Mouse (Mus musculus) gastrocnemius, adult 18-20 months (tissue): Measurements from ENCODE around the gene Rpl18. TPM values are rescaled to one million over a fixed set of nuclear protein-coding genes. Genes with fewer than 3 reads are reported as not detected.

Source experiments
- DNase-seq: peaks from one replicate; pipeline ENCODE4 v3.0.0; 2021; ENCODE audit warnings: low spot score
- long read RNA-seq, 2 experiments: library from polyadenylated mRNA; stranded (forward); transcript quantifications; one replicate each; pipeline ENCODE4 v2.0.0; 2021
- total RNA-seq, 2 experiments: library from RNA; stranded (reverse); gene quantifications; 2 replicates each; pipeline ENCODE4 v1.2.3; 2021

Gene Rpl18
- total RNA-seq: 100 to 1,000 TPM; 442 to 461 TPM
- long read RNA-seq, experiment 1, transcript Rpl18-201 (6 exons, 679 nt): major isoform, 28 of 43 reads
- long read RNA-seq, experiment 1, partial matches to known transcripts: 6 of 43 reads
- long read RNA-seq, experiment 1, other reads (novel, unspliced or antisense): 2 of 43 reads
- long read RNA-seq, experiment 2, transcript Rpl18-201 (6 exons, 679 nt): major isoform, 45 of 59 reads
- long read RNA-seq, experiment 2, partial matches to known transcripts: 8 of 59 reads
- long read RNA-seq, experiment 2, other reads (novel, unspliced or antisense): 0 of 59 reads

GRCm38 (mm10) chr7:45715090-45715708, at the start of gene Rpl18:
Gene Rpl18, plus strand, starts transcription at chr7:45715457.
- peak; percentile 97 for DNase-seq

DNA sequence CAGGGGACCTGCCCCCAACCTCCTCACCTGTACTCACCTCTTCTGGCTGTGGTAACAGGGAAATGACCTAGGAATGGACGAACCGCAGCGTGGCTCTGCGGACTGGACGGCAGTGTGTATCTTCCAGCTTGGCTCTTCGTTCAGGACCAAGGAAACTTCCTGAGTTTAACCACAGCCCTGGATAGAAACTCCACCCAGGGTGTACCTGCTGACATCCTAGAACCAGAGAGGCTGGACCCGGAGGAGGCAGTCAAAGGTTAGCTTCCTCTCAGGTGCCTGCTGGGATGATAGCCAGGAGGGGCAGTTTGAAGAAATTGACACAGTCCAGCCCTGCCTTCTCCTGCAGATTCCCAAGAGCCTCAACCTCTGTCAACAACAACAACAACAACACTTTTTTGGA, 49.1 kb upstream of the Rpl18 start, which contains the start of gene Fut2:
Gene Fut2, minus strand, starts transcription at position 234 of the 400 bp plus-strand sequence.
- DNase-seq: no peak

DNA sequence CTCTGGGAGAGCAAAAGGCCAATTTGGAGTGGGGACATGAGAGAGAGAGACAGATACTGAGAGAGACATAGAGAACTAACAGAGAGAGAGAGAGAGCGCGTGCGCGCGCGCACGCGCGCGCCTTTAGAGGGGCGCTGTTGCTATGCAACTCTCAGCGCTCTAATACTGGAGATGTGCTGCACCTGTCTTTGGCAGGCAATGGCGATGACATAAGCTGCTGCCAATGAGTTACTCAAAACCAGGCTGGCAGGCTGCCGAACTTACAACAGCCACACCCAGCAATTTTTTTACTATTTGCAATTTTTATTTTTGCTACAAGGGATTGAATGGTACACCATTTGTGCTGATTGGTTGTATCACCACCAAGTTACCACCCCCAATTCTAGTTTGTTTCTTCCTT, 47.5 kb upstream of the Rpl18 start:
- DNase-seq: no peak

DNA sequence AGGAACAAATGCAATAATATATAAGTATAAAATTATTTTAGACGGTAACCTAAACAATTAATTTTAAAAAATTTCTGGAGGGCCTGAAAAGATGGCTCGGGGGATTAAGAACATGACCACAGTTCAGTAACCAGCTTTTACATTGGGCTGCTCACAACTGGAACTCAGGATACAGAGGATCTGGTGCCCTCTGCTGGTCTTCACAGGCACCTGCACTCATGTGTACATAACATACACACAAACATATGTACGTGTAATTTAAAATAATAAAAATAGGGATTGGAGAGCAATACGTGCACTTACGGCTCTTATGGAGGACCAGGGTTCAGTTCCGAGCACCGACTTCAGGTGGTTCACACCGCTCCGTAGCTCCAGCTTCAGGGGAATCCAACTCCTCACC, 46.3 kb upstream of the Rpl18 start:
- no peak for DNase-seq

DNA sequence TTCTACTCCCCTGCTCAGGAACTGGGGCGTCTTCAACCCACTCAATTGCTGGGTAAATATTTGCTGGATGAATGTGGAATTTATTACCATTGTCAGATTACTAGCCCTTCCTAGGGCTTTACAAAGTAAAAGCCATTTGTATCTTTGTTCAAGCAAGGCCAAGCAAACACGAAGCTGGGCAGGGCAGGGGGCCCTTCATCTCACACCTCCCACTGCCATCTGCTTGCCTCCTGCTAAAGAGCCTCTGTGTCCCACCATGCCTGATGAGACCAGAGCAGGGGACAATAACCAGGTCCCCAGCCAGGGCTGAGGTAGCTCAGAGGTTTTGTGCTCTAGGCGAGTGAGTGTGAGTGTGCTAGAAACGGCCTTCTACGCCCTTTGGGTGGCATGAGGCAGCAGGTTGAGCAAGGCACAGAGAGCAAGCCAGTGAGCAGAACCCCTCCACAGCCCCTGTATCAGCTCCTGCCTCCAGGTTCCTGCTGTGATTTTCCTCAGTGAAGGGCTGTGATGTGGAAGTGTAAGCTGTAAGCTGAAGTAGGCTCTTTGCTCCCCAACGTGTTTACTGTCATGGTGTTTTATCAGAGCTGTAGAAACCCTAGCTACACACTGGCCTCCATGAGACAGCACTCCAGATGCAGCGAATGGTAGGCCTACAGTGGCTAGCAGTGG, 37.5 kb upstream of the Rpl18 start:
- DNase-seq: no peak

GRCm38 (mm10) chr7:45678513-45678912, 36.7 kb upstream of the Rpl18 start:
- no peak for DNase-seq

GRCm38 (mm10) chr7:45679966-45680621, 35.2 kb upstream of the Rpl18 start:
- DNase-seq: no peak

DNA sequence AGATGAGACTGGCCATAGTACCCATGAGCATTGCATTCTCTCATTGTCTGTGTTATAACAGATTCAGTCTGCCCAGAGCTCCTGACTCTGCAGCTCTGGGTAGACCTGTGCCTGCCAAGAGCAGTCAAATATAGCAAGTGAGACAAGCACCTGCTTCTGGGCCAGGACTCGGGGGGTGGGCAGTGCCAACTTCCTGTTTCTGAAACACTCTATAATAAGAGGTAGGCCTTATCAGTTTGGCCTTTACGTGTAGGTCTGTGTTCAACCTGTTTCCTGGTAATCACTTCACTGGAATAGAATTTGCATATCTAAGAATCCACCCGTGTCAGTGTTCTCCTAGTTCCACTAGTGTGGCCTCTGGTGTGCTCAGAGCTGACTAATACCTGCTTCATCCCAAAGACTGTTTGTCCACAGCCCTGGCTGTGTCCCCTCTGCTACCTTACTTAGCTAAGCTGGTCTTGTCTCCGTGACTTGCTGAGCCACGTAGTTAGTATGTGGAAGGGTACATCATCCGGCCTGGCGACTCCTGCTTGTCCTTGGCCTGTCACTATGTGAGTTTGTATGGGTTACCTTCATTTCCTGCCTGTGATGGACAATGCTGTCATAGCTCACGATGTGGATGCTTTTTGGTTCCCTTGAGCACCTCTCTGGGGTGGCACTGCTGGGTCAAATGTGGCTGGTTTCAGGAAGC, 34.1 kb upstream of the Rpl18 start:
- DNase-seq: peak; percentile 76

- peak; percentile 89 for DNase-seq
These were observed 32.8 kb upstream of the Rpl18 start for GRCm38 (mm10) chr7:45682144-45683126.

DNA sequence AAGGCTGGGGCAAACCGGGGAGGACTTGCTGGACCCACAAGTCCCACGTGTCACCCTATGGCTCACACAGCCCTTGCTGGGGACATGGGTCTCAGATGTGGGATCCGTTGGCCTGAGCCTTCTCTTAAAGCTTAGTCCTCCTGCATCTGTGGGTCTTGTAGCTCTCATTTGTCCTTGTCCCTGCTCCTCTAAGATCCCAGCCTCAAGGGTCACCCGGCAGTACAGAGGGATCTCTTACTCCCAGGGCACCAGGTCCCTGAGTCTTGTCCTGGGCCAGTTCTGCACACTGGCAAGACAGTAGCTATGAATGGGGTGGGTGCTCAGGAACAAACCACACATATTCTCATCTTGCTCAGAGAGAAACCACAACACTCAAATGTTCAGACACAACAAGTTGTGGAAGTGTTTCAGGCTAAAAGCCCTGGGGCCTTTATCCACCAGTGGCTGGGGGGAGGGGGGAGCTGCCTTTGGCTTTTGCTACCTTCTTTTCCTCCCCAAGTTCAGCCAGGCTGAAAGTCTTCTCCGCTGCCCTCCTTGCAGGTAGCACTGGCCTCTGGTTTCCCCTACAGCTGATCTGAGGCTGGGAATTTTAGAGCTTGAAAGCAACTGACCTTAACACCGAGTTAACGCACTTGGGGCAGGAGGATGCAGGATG, 31.7 kb upstream of the Rpl18 start, which contains the start of gene Ntn5:
Gene Ntn5, plus strand, starts transcription at position 627 of the 655 bp plus-strand sequence.
- no peak for DNase-seq

GRCm38 (mm10) chr7:45685811-45686210, 29.4 kb upstream of the Rpl18 start:
- no peak for DNase-seq

GRCm38 (mm10) chr7:45686841-45687240, 28.4 kb upstream of the Rpl18 start:
- no peak for DNase-seq

DNA sequence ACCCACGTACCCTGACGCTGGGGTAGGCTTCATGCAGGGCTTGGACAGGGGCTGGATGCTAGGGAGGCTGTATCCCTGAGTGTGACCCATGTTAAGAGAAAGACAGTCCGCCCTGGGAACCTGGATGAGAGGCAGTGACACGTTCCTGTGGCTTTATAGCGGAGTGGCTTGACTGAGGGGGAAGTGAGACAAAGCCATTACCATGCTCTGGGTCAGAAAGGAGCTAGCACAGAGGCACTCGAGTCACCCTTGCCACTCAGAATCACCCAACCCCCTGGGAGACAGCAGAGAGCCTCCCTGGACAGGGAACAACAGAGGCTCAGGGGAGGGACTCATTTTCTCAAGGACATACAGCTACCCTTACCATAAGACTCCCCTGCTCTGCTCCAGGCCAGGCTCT, 26.2 kb upstream of the Rpl18 start:
- no peak for DNase-seq

- DNase-seq: no peak
These were observed 25.5 kb upstream of the Rpl18 start for GRCm38 (mm10) chr7:45689800-45690199.

GRCm38 (mm10) chr7:45692364-45692763, 22.9 kb upstream of the Rpl18 start:
- DNase-seq: no peak

GRCm38 (mm10) chr7:45693921-45694591, 21.2 kb upstream of the Rpl18 start, which contains the start of gene Sec1:
Gene Sec1, minus strand, starts transcription at chr7:45694402.
- DNase-seq: no peak

DNA sequence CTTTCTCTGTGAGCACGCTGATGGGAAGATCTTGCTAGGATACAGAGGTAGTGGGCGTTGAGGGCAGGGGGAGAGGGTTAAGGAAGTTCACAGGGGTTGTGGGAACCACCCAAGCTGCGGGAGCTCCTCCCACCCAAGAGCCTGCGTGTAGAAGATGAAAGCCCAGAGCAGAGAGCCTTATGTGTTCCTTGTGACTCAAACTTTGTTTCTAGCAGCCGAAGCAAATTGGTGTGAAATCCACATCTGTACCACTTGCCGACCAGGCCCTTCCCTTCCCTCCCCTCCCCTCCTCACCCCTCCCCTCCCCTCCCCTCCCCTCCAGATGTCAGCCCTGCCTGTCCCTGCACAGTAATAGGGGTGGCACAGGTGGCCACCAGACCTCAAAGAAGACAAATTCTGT, 20.2 kb upstream of the Rpl18 start:
- DNase-seq: no peak

- DNase-seq: no peak
These were observed 17.4 kb upstream of the Rpl18 start for GRCm38 (mm10) chr7:45697894-45698293.
